Mouse (Mus musculus): Measurements from ENCODE around the gene Gm13277.

DNA sequence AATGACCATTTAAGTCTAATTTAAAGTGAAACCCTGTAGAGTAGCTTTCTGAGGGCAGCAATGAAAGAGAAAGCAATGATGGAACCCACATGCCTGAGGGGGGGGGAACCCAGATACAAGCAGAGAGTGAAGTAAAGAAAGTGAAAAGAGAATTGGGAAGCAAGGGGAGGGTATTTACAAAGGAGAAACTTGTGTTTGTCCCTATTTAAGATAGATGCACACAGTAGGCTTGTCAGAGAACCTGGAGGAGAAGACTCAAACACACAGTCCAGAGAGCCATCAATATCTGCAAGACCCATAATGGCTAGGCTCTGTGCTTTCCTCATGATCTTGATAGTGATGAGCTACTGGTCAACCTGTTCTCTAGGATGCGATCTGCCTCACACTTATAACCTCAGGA lies 31.2 kb downstream of the Gm13277 start, which contains the start of gene Ifna11:
- TF ChIP-seq POLR2A (IDR thresholded peaks at IDR 0.05; ENCODE audit: insufficient read depth, low read depth, low read length) (no peak), CTCF (IDR thresholded peaks at IDR 0.05; ENCODE audit: insufficient read depth, low read depth, low read length) (no peak)
